Mouse (Mus musculus) MEL (cell line): ENCODE measurements around the gene Tspan9. TPM values are rescaled to one million over a fixed set of nuclear protein-coding genes. Genes with fewer than 3 reads are reported as not detected.

ENCODE experiments used
- DNase-seq: peaks from one replicate; pipeline ENCODE4 v3.0.0; 2011; ENCODE audit warnings: low read depth, low spot score
- H3K27ac ChIP-seq: 2 replicates; pipeline ENCODE4 v1.5.1; 2012; ENCODE audit warnings: low read depth, mild to moderate bottlenecking, control low read depth, low read length, moderate library complexity; ENCODE audit not compliant: control insufficient read depth
- H3K27me3 ChIP-seq, 2 experiments: fragments of 150-350 bp in 1 of 2; sonication (generic) in 1 of 2; 2 replicates each; pipeline ENCODE4 v1.6.1; 2012; ENCODE audit warnings: low read length in 2 of 2, mild to moderate bottlenecking in 2 of 2, improper control_type of control experiment in 1 of 2, moderate library complexity in 1 of 2; ENCODE audit not compliant: insufficient read depth in 2 of 2, control insufficient read depth in 1 of 2
- H3K36me3 ChIP-seq, 2 experiments: 2 replicates each; pipeline ENCODE4 v1.6.1; 2012 to 2014; ENCODE audit warnings: low read length in 2 of 2, improper control_type of control experiment in 1 of 2, inconsistent platforms in 1 of 2, mild to moderate bottlenecking in 1 of 2; ENCODE audit not compliant: insufficient read depth in 2 of 2, control insufficient read depth in 1 of 2
- H3K4me1 ChIP-seq, 2 experiments: fragments of 150-350 bp in 1 of 2; sonication (generic) in 1 of 2; 2 replicates each; pipeline ENCODE4 v1.6.1; 2012; ENCODE audit warnings: low read length in 2 of 2, improper control_type of control experiment in 1 of 2, mild to moderate bottlenecking in 1 of 2; ENCODE audit not compliant: insufficient read depth in 2 of 2, control insufficient read depth in 1 of 2
- H3K4me3 ChIP-seq, 2 experiments: fragments of 150-350 bp in 1 of 2; sonication (generic) in 1 of 2; 2 replicates each; pipeline ENCODE4 v1.5.1; 2012; ENCODE audit warnings: low read depth in 2 of 2, low read length in 2 of 2, mild to moderate bottlenecking in 2 of 2, moderate library complexity in 2 of 2, control low read depth in 1 of 2, improper control_type of control experiment in 1 of 2; ENCODE audit not compliant: control insufficient read depth in 1 of 2, insufficient read depth in 1 of 2
- H3K79me2 ChIP-seq: 2 replicates; pipeline ENCODE4 v1.6.1; 2012; ENCODE audit warnings: mild to moderate bottlenecking, low read length, moderate library complexity; ENCODE audit not compliant: control insufficient read depth, poor library complexity, insufficient read depth
- H3K9ac ChIP-seq: 2 replicates; pipeline ENCODE4 v1.6.1; 2012; ENCODE audit warnings: low read depth, mild to moderate bottlenecking, control low read depth, low read length, moderate library complexity; ENCODE audit not compliant: control insufficient read depth, poor library complexity, severe bottlenecking
- H3K9me3 ChIP-seq: fragments of 150-350 bp; sonication (generic); replicated peaks from 2 replicates; pipeline ENCODE4 v1.6.1; 2012; ENCODE audit warnings: mild to moderate bottlenecking, low read length, improper control_type of control experiment, moderate library complexity; ENCODE audit not compliant: insufficient read depth
- BHLHE40 ChIP-seq: IDR thresholded peaks from 2 replicates; pipeline ENCODE4 v1.6.1; 2012; ENCODE audit warnings: low read depth, mild to moderate bottlenecking, inconsistent platforms, low read length, improper control_type of control experiment, borderline replicate concordance
- CHD1 ChIP-seq: IDR thresholded peaks from 2 replicates; pipeline ENCODE4 v1.6.1; 2012; ENCODE audit warnings: low read depth, mild to moderate bottlenecking, inconsistent platforms, low read length, improper control_type of control experiment
- CHD2 ChIP-seq: IDR thresholded peaks from 2 replicates; pipeline ENCODE4 v1.6.1; 2011; ENCODE audit warnings: low read length, improper control_type of control experiment
- E2F4 ChIP-seq: IDR thresholded peaks from 2 replicates; pipeline ENCODE4 v1.6.1; 2011; ENCODE audit warnings: low read depth, low read length, improper control_type of control experiment, borderline replicate concordance
- ELF1 ChIP-seq: IDR thresholded peaks from 2 replicates; pipeline ENCODE4 v1.6.1; 2014; ENCODE audit warnings: low read depth, mild to moderate bottlenecking, inconsistent platforms, low read length, improper control_type of control experiment, moderate library complexity
- EP300 ChIP-seq, 2 experiments: IDR thresholded peaks; 2 replicates each; pipeline ENCODE4 v1.6.1; 2011; ENCODE audit warnings: improper control_type of control experiment in 2 of 2, low read length in 2 of 2, low read depth in 1 of 2, mild to moderate bottlenecking in 1 of 2
- GATA1 ChIP-seq: IDR thresholded peaks from 2 replicates; pipeline ENCODE4 v1.6.1; 2011; ENCODE audit warnings: low read depth, low read length, improper control_type of control experiment
- HCFC1 ChIP-seq: IDR thresholded peaks from 2 replicates; pipeline ENCODE4 v1.6.1; 2012; ENCODE audit warnings: low read depth, mild to moderate bottlenecking, inconsistent platforms, low read length, improper control_type of control experiment, moderate library complexity
- JUND ChIP-seq: IDR thresholded peaks from 2 replicates; pipeline ENCODE4 v1.6.1; 2011; ENCODE audit warnings: low read depth, mild to moderate bottlenecking, improper control_type of control experiment, low read length
- MAX ChIP-seq: IDR thresholded peaks from 2 replicates; pipeline ENCODE4 v1.6.1; 2011; ENCODE audit warnings: low read length, improper control_type of control experiment
- MYB ChIP-seq: IDR thresholded peaks from 2 replicates; pipeline ENCODE4 v1.6.1; 2011; ENCODE audit warnings: mild to moderate bottlenecking, low read depth, low read length, improper control_type of control experiment
- NRF1 ChIP-seq: IDR thresholded peaks from 2 replicates; pipeline ENCODE4 v1.6.1; 2014; ENCODE audit warnings: low read depth, mild to moderate bottlenecking, inconsistent platforms, low read length, improper control_type of control experiment, moderate library complexity; ENCODE audit not compliant: poor library complexity, insufficient read depth, severe bottlenecking
- POLR2A ChIP-seq, 2 experiments: IDR thresholded peaks; 2 replicates each; pipeline ENCODE4 v1.6.1; 2011 to 2012; ENCODE audit warnings: low read length in 2 of 2, mild to moderate bottlenecking in 2 of 2, control low read depth in 1 of 2, improper control_type of control experiment in 1 of 2, low read depth in 1 of 2, moderate library complexity in 1 of 2; ENCODE audit not compliant: control insufficient read depth in 1 of 2, insufficient read depth in 1 of 2, poor library complexity in 1 of 2
- RCOR1 ChIP-seq: IDR thresholded peaks from 2 replicates; pipeline ENCODE4 v1.6.1; 2012; ENCODE audit warnings: low read depth, mild to moderate bottlenecking, inconsistent platforms, low read length, improper control_type of control experiment
- TAL1 ChIP-seq: IDR thresholded peaks from 2 replicates; pipeline ENCODE4 v1.6.1; 2012; ENCODE audit warnings: mild to moderate bottlenecking, inconsistent platforms, low read length, moderate library complexity, mixed read lengths
- TBP ChIP-seq: IDR thresholded peaks from 2 replicates; pipeline ENCODE4 v1.8.0; 2011; ENCODE audit warnings: low read depth, low read length, improper control_type of control experiment
- TCF12 ChIP-seq: IDR thresholded peaks from 2 replicates; pipeline ENCODE4 v1.6.1; 2014; ENCODE audit warnings: low read depth, mild to moderate bottlenecking, inconsistent platforms, low read length, improper control_type of control experiment, moderate library complexity
- ZKSCAN1 ChIP-seq: IDR thresholded peaks from 2 replicates; pipeline ENCODE4 v1.6.1; 2012; ENCODE audit warnings: low read depth, mild to moderate bottlenecking, inconsistent platforms, low read length, improper control_type of control experiment, moderate library complexity
- polyA plus RNA-seq, 2 experiments: library from polyadenylated mRNA; stranded (reverse) in 1 of 2; unstranded in 1 of 2; fragments of >175 nt in 1 of 2; fragments of >200 nt in 1 of 2; gene quantifications; 2 replicates each; pipeline versions ENCODE4 v1.2.1 to v1.2.4; 2012; ENCODE audit warnings: low replicate concordance in 2 of 2, low read depth in 1 of 2; ENCODE audit not compliant: insufficient read length in 2 of 2, insufficient read depth in 1 of 2, missing spikeins in 1 of 2
- total RNA-seq: library from RNA; depleted of rRNA; stranded (reverse); fragments of 300-350 nt; gene quantifications from 2 replicates; pipeline ENCODE4 v1.2.3, GENCODE M21; 2012

Gene Tspan9
- total and polyA plus RNA-seq, 3 experiments: 0.08 to 3.4 TPM; not detected in 1

- Histone ChIP-seq H3K79me2 (no peaks in the 10 kb centered on the region), H3K9ac (no peak overlapping the region), H3K36me3 (no peaks in the 10 kb centered on the region), H3K9me3 (no peaks in the 10 kb centered on the region), H3K27me3 (no peaks in the 10 kb centered on the region), H3K4me3 (no peak overlapping the region), H3K4me1 (no peaks in the 10 kb centered on the region), H3K27ac (no peak overlapping the region)
- no peak for DNase-seq
- TF ChIP-seq POLR2A (IDR thresholded peaks at IDR 0.05; ENCODE audit: control insufficient read depth in 1 of 2, insufficient read depth in 1 of 2, low read depth in 1 of 2, low read length in 2 of 2, poor library complexity in 1 of 2) (no peak), ZKSCAN1 (no peak), RCOR1 (no peak)
Observed at GRCm38 (mm10) chr6:127942421-127942820, 201.0 kb downstream of the Tspan9 start.

DNA sequence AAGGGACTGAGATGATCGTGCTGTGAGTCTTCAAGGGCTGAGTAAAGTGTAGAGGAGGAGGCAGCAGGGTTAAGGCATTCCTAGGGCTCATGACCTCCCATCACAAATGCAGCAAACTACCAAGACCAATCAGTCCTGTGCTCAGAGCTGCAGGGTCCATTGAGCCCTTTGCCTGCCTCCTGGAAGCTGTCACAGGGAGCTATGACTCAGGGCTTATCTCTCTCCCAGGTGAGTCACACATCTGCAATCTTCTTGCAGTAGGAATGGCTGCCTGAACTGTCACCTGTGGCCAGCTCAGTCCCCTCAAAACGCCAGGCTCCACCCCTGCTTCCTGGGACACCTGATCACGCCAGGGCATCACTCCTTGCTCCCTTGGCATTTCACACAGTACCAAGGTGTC lies 208.3 kb downstream of the Tspan9 start:
- Histone ChIP-seq H3K36me3 (no peaks in the 10 kb centered on the region), H3K9ac (no peak overlapping the region), H3K9me3 (no peaks in the 10 kb centered on the region), H3K27me3 (no peaks in the 10 kb centered on the region), H3K4me3 (no peak overlapping the region), H3K79me2 (no peaks in the 10 kb centered on the region), H3K27ac (no peak overlapping the region), H3K4me1 (no peaks in the 10 kb centered on the region)
- DNase-seq: no peak
- no peak for TF ChIP-seq CHD2
- TF ChIP-seq ELF1: no peak
- no peak for TF ChIP-seq GATA1
- TF ChIP-seq ZKSCAN1: no peak
- no peak for TF ChIP-seq E2F4
- no peak for TF ChIP-seq POLR2A (IDR thresholded peaks at IDR 0.05; ENCODE audit: control insufficient read depth in 1 of 2, insufficient read depth in 1 of 2, low read depth in 1 of 2, low read length in 2 of 2, poor library complexity in 1 of 2)
- TF ChIP-seq HCFC1: no peak
- TF ChIP-seq NRF1: no peak
- no peak for TF ChIP-seq CHD1
- TF ChIP-seq BHLHE40: no peak
- no peak for TF ChIP-seq TCF12
- no peak for TF ChIP-seq TBP
- TF ChIP-seq MAX: no peak
- TF ChIP-seq MYB: no peak
- no peak for TF ChIP-seq JUND
- no peak for TF ChIP-seq TAL1
- no peak for TF ChIP-seq EP300 (IDR thresholded peaks at IDR 0.05; ENCODE audit: low read depth in 1 of 2, low read length in 2 of 2)
